Mouse (Mus musculus): ENCODE measurements around the gene Ikzf4.

DNA sequence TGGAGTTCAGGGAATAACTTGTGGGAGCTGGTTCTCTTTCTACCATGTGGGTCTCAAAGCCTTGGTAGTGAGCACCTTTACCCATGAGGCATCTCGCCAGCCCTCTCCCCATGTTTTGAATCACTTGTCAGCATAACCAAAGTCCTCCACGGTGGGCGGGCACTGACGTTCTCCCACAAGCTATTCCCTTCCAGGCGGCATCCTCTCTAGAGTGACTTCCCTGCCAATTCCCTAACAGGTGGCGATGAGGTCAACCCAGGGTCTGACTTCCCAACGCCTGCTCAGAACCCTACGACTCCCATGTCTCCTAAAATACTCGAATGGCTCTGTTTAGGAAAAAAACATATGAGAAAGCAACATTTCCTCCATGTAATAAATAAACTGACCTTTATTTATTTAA, 12.1 kb upstream of the Ikzf4 start:
- TF ChIP-seq POLR2A (IDR thresholded peaks at IDR 0.05; ENCODE audit: control insufficient read depth, low read depth, low read length) (no peak), CTCF (IDR thresholded peaks at IDR 0.05; ENCODE audit: control insufficient read depth, insufficient read depth, insufficient replicate concordance, low read depth, low read length) (no peak)

Measured in testis, adult 2 months (tissue).